Mouse (Mus musculus): Measurements from ENCODE around the gene Cdc14a. TPM values are rescaled to one million over a fixed set of nuclear protein-coding genes. Genes with fewer than 3 reads are reported as not detected.

Gene Cdc14a
- polyA plus RNA-seq, 1 experiment from 2014 or later = 14.3 TPM

DNA sequence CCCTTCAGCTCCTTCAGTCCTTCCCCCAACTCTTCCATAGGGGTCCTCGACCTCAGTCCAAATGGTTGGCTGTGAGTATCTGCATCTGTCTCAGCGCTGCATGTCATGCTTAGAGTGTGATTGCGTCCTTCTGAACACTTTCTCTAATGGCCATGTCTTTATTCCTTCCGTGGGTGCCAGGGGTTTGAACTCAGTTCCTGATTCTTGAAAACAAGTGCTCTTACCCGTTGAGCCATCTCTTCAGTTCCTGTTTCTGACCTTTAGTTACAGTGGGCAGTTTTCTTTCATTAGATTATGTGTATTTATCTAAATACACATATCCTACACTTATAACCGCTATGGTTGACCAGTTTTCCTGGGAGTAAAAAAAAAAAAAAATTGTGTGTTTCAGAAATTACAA, 196.9 kb downstream of the Cdc14a start:
- H3K27ac ChIP-seq (ENCODE audit: low read length) = no peak overlapping the region
- ATAC-seq (ENCODE audit: low FRiP score, low TSS enrichment) = no peak

More for the DNA sequence above, 196.9 kb downstream of the Cdc14a start:
- no peaks in the 10 kb centered on the region for H3K27me3 ChIP-seq (ENCODE audit: insufficient read depth, low read length)
- WGBS = 88% methylated on average over 6 of the region's 6 CpGs
- no peak overlapping the region for H3K4me2 ChIP-seq (replicated peaks; ENCODE audit: low read depth, low read length)
- H3K9ac ChIP-seq (replicated peaks; ENCODE audit: low read length) = no peak overlapping the region
- peaks cover 5% of the 10 kb centered on the region; the same call in 1 of the 2 replicates for H3K4me1 ChIP-seq (ENCODE audit: insufficient read depth, low read length)
- no peaks in the 10 kb centered on the region for H3K9me3 ChIP-seq (ENCODE audit: low read length)
- H3K36me3 ChIP-seq (ENCODE audit: insufficient read depth, low read length) = no peaks in the 10 kb centered on the region
- H3K4me3 ChIP-seq (ENCODE audit: low read length) = no peak overlapping the region

Other genes starting within 250 kb of the Cdc14a start
- 0.41 and 1.6 TPM in 2 replicates for gene Gpr88, start 170.5 kb downstream of the Cdc14a start, polyA plus RNA-seq (2015; fragmentation: Nextera tagmentation; extraction: Ambion mirVana)
- 73.9 and 76.3 TPM in 2 replicates for gene Rtca, start 84.2 kb upstream of the Cdc14a start, polyA plus RNA-seq (2015; fragmentation: Nextera tagmentation; extraction: Ambion mirVana)
- gene Dbt, start 89.0 kb upstream of the Cdc14a start, polyA plus RNA-seq (2015; fragmentation: Nextera tagmentation; extraction: Ambion mirVana) = 24.2 and 25.2 TPM in 2 replicates
- gene Lrrc39, start 138.9 kb upstream of the Cdc14a start, polyA plus RNA-seq (2015; fragmentation: Nextera tagmentation; extraction: Ambion mirVana) = 0.35 and 0.59 TPM in 2 replicates
- gene Sass6, start 170.9 kb upstream of the Cdc14a start, polyA plus RNA-seq (2015; fragmentation: Nextera tagmentation; extraction: Ambion mirVana) = 17.9 and 23.0 TPM in 2 replicates
- gene Trmt13, start 190.6 kb upstream of the Cdc14a start, polyA plus RNA-seq (2015; fragmentation: Nextera tagmentation; extraction: Ambion mirVana) = 22.5 and 28.1 TPM in 2 replicates
- 104 TPM in 2 replicates for gene Mfsd14a, start 238.6 kb upstream of the Cdc14a start, polyA plus RNA-seq (2015; fragmentation: Nextera tagmentation; extraction: Ambion mirVana)